Mouse (Mus musculus) lung, embryonic 15.5 days (tissue): ENCODE measurements around the gene Mpp1. TPM values are rescaled to one million over a fixed set of nuclear protein-coding genes. Genes with fewer than 3 reads are reported as not detected.
"Not testable (repeated sequence)": the region's sequence is repeated elsewhere in the genome, so short reads cannot be mapped to it uniquely, and the experiment has no call there.

Experiments
- ATAC-seq: fragments of 200-750 bp; cut with Nextera tagmentation; 2 replicates; pipeline ENCODE4 v1.8.0; 2017; ENCODE audit warnings: moderate number of reproducible peaks, borderline replicate concordance; ENCODE audit not compliant: low FRiP score, low TSS enrichment; ENCODE audit errors: extremely low read depth
- H3K27ac ChIP-seq: fragments of 300-500 bp; sonication (generic); 2 replicates; pipeline ENCODE4 v1.5.1; 2015; ENCODE audit warnings: moderate library complexity, mild to moderate bottlenecking, inconsistent platforms
- H3K27me3 ChIP-seq: fragments of 300-500 bp; sonication (generic); 2 replicates; pipeline ENCODE4 v1.6.1; 2015; ENCODE audit warnings: inconsistent platforms
- H3K36me3 ChIP-seq: fragments of 300-500 bp; sonication (generic); 2 replicates; pipeline ENCODE4 v1.6.1; 2015; ENCODE audit warnings: inconsistent platforms
- H3K4me1 ChIP-seq: fragments of 300-500 bp; sonication (generic); 2 replicates; pipeline ENCODE4 v1.6.1; 2015; ENCODE audit warnings: inconsistent platforms
- H3K4me2 ChIP-seq: fragments of 300-500 bp; sonication (generic); 2 replicates; pipeline ENCODE4 v1.6.1; 2015; ENCODE audit warnings: inconsistent platforms, mild to moderate bottlenecking, moderate library complexity
- H3K4me3 ChIP-seq: fragments of 300-500 bp; sonication (generic); 2 replicates; pipeline ENCODE4 v1.5.1; 2015; ENCODE audit warnings: mild to moderate bottlenecking, inconsistent platforms
- H3K9ac ChIP-seq: fragments of 300-500 bp; sonication (generic); 2 replicates; pipeline ENCODE4 v1.6.1; 2015; ENCODE audit warnings: inconsistent platforms
- H3K9me3 ChIP-seq: fragments of 300-500 bp; sonication (generic); 2 replicates; pipeline ENCODE4 v1.6.1; 2016; ENCODE audit warnings: inconsistent platforms
- WGBS: fragments of 180-500 bp; shearing (Covaris S2); methylation state at CpG from one replicate; pipeline ENCODE4 v1.1.7; 2015; 5-methylcytosine and 5-hydroxymethylcytosine counted together
- polyA plus RNA-seq: library from polyadenylated mRNA; unstranded; fragments of >200 nt; fragmentation: Nextera tagmentation; extraction: Ambion mirVana; gene quantifications from 2 replicates; pipeline ENCODE4 v1.2.1, GENCODE M21; 2015

The Mpp1 gene
- 82.5 and 86.0 TPM in 2 replicates for polyA plus RNA-seq

- no peaks in the 10 kb centered on the region for H3K9me3 ChIP-seq
- H3K36me3 ChIP-seq = 0 out of 2 replicates have a peak, but pooled peaks cover under 1% of the 10 kb centered on the region
- ATAC-seq = peak; percentile 99
- peak within 1 kb of the TSS; percentile 56 for H3K4me3 ChIP-seq
- peak within 1 kb of the TSS; percentile 78 for H3K27ac ChIP-seq
- H3K27me3 ChIP-seq = no peaks in the 10 kb centered on the region
- H3K9ac ChIP-seq = peak within 1 kb of the TSS; percentile 64
- H3K4me1 ChIP-seq = 0 out of 2 replicates have a peak, but pooled peaks cover 2% of the 10 kb centered on the region
- peak within 1 kb of the TSS; percentile 53 for H3K4me2 ChIP-seq
- 16% methylated on average over 36 of the region's 36 CpGs for WGBS
Observed at GRCm38 (mm10) chrX:75130467-75131160, at the start of gene Mpp1. TSS of gene Mpp1 (minus strand) at chrX:75131016.

GRCm38 (mm10) chrX:75163670-75164069, 32.9 kb upstream of the Mpp1 start, which contains the start of gene Smim9:
TSS of gene Smim9 (minus strand) at chrX:75163770.
- no peaks in the 10 kb centered on the region for H3K27me3 ChIP-seq
- 56% methylated on average over 1 of the region's 1 CpGs for WGBS
- no peak within 1 kb of the TSS for H3K4me2 ChIP-seq
- H3K4me3 ChIP-seq = no peak within 1 kb of the TSS
- no peaks in the 10 kb centered on the region for H3K4me1 ChIP-seq
- no peaks in the 10 kb centered on the region for H3K9me3 ChIP-seq
- no peak within 1 kb of the TSS for H3K9ac ChIP-seq
- H3K36me3 ChIP-seq = no peaks in the 10 kb centered on the region
- no peak for ATAC-seq
- H3K27ac ChIP-seq = no peak within 1 kb of the TSS

DNA sequence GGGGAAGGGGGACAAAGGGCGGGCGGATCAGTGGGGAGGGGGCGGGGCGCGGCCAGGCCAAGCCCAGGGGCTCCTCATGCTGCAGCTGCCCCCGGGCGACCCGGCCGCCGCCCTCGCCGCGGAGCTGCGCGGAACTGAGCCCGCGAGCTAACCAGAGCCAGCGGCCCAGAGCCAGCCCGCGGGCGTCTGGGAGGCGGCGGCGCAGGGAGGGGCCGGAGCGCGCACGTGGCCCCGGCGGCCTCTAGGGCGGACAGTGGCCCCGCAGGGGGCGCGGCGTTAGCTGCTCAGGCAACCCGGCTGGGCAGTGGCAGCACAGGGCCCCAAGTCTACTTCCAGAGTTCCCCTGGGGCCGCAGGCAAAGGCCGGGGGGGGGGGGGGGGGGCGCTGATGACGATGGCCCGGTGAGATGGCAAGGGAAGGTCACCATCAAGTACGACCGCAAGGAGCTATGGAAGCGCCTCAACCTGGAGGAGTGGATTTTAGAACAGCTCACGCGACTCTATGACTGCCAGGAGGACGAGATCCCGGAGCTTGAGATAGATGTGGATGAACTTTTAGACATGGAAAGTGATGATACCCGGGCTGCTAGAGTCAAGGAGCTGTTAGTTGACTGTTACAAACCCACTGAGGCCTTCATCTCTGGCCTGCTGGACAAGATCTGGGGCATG, 24.9 kb upstream of the Mpp1 start:
- peak overlapping the region; percentile 63 for H3K4me2 ChIP-seq
- no peaks in the 10 kb centered on the region for H3K9me3 ChIP-seq
- H3K4me1 ChIP-seq = no peaks in the 10 kb centered on the region
- peak overlapping the region; percentile 44 for H3K4me3 ChIP-seq
- H3K36me3 ChIP-seq = no peaks in the 10 kb centered on the region
- peak overlapping the region; percentile 37 for H3K9ac ChIP-seq
- H3K27ac ChIP-seq = no peak overlapping the region
- WGBS = 18% methylated on average over 26 of the region's 49 CpGs
- peak; percentile 90 for ATAC-seq
- H3K27me3 ChIP-seq = no peaks in the 10 kb centered on the region

- no peaks in the 10 kb centered on the region for H3K36me3 ChIP-seq
- H3K9me3 ChIP-seq = no peaks in the 10 kb centered on the region
- no peak overlapping the region for H3K4me3 ChIP-seq
- WGBS = 40% methylated on average over 1 of the region's 1 CpGs
- ATAC-seq = no peak
- no peaks in the 10 kb centered on the region for H3K4me1 ChIP-seq
- no peaks in the 10 kb centered on the region for H3K27me3 ChIP-seq
- H3K9ac ChIP-seq = no peak overlapping the region
- H3K27ac ChIP-seq = no peak overlapping the region
- H3K4me2 ChIP-seq = no peak overlapping the region
Observed at GRCm38 (mm10) chrX:75152249-75152648, 21.4 kb upstream of the Mpp1 start.

- no peaks in the 10 kb centered on the region for H3K4me1 ChIP-seq
- ATAC-seq = no peak
- no peaks in the 10 kb centered on the region for H3K36me3 ChIP-seq
- H3K27me3 ChIP-seq = no peaks in the 10 kb centered on the region
- H3K27ac ChIP-seq = no peak overlapping the region
- H3K9me3 ChIP-seq = no peaks in the 10 kb centered on the region
- no peak overlapping the region for H3K9ac ChIP-seq
- WGBS = 76% methylated on average over 2 of the region's 2 CpGs
- no peak overlapping the region for H3K4me2 ChIP-seq
- H3K4me3 ChIP-seq = no peak overlapping the region
Observed at GRCm38 (mm10) chrX:75150304-75150703, 19.5 kb upstream of the Mpp1 start.

DNA sequence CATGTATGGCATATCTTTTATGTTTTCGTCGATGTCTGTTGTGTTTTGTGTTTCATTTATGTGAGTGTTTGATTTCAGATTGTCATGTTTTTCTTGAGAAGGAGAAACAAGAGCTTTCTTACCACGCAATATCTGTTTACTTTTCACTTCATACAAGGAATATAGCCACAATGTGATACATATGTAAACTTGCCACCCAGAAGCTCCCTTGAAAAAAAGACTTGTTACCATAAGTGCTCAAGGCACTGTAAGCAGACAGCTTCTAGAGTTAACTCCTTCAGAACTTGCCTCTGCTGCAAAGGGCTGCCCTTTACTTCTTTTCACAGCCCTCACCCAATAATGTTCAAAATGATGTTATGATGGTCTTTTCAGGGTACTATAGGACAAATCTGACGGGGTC, 17.6 kb upstream of the Mpp1 start:
- Histone ChIP-seq H3K27me3 (no peaks in the 10 kb centered on the region), H3K27ac (no peak overlapping the region), H3K4me2 (no peak overlapping the region), H3K36me3 (no peaks in the 10 kb centered on the region), H3K4me1 (no peaks in the 10 kb centered on the region), H3K4me3 (no peak overlapping the region), H3K9me3 (no peaks in the 10 kb centered on the region), H3K9ac (no peak overlapping the region)
- no peak for ATAC-seq
- 38% methylated on average over 4 of the region's 4 CpGs for WGBS

- ATAC-seq = peak; percentile 77; the same call in 1 of the 2 replicates
- Histone ChIP-seq H3K4me2 (peak overlapping the region; percentile 56), H3K9ac (0 out of 2 replicates have a peak overlapping the region, but pooled peaks have one; percentile 19), H3K4me3 (peak overlapping the region; percentile 34)
- not testable (repeated sequence) for H3K9me3 ChIP-seq, H3K36me3 ChIP-seq, H3K4me1 ChIP-seq, H3K27me3 ChIP-seq, H3K27ac ChIP-seq
- WGBS = 40% methylated on average over 20 of the region's 42 CpGs
Observed at GRCm38 (mm10) chrX:75143124-75143555, 12.3 kb upstream of the Mpp1 start.

GRCm38 (mm10) chrX:75138182-75138581, 7.4 kb upstream of the Mpp1 start:
- WGBS = 87% methylated on average over 2 of the region's 2 CpGs
- no peaks in the 10 kb centered on the region for H3K9me3 ChIP-seq
- H3K4me3 ChIP-seq = no peak overlapping the region
- no peak overlapping the region for H3K27ac ChIP-seq
- H3K9ac ChIP-seq = no peak overlapping the region
- no peaks in the 10 kb centered on the region for H3K36me3 ChIP-seq
- H3K27me3 ChIP-seq = no peaks in the 10 kb centered on the region
- no peaks in the 10 kb centered on the region for H3K4me1 ChIP-seq
- no peak overlapping the region for H3K4me2 ChIP-seq
- no peak for ATAC-seq

DNA sequence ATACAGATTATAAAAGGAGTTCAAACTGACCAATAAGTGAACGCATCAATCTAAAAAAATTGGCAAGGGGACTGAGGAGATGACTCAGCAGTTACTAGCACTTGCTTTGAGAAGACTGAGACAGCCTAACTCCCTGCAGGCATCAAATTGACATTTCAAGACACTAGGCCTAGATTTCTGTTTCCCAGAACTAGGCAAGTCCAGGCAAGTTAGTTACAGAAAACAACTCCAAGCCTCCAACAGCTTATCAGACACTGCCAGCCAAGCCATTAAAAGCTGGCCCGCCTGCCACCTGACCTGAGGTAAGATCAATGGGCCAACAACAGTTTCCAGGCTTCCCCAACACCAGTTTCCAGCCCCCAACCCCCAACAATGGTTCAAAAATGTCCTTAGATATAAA, 6.9 kb upstream of the Mpp1 start:
- H3K4me2 ChIP-seq = no peak overlapping the region
- no peak overlapping the region for H3K9ac ChIP-seq
- H3K27ac ChIP-seq = no peak overlapping the region
- H3K4me1 ChIP-seq = no peaks in the 10 kb centered on the region
- H3K36me3 ChIP-seq = no peaks in the 10 kb centered on the region
- no peaks in the 10 kb centered on the region for H3K27me3 ChIP-seq
- H3K4me3 ChIP-seq = no peak overlapping the region
- H3K9me3 ChIP-seq = no peaks in the 10 kb centered on the region
- WGBS = 75% methylated on average over 2 of the region's 2 CpGs
- no peak for ATAC-seq

DNA sequence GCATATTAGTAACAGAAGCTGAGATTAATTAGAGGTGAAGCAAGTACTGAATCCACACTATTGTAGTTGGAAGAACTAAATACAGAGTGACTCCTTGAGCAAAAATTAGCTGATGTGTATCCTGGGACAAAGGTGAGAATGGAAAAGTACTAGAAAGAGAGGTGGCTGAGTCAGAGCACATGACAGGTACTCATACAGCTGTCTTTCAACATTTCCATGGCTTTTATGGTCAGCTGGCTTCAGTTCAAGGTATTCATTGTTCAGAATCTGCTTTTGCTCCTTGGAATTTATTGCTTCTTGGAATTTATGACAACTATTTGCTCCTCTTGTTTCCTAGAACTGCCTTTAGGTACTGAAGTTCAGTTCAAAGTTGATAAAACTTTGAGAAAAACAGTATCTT, 6.1 kb upstream of the Mpp1 start:
- no peaks in the 10 kb centered on the region for H3K27me3 ChIP-seq

DNA sequence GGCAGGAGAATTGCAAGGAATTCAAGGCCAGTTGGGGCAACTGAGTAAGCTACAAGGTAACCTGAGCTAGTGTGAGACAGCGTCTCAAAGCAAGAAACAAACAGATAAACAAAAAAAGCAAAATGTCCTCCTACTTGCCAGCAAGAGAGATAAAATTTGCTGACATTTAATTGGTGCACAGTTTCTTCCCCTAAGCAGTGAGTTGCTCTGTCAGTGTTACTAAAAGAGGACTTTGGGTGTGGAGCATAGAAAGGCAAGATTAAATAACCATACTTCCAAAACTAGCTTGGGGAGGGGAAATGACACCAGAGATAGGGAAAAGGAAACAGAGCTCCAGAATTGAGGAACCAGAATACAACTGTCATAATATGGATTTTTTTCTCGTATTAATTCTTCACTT, 1.3 kb downstream of the Mpp1 start:
- 0 out of 2 replicates have a peak overlapping the region, but pooled peaks have one; percentile 13 for H3K4me3 ChIP-seq

More for the DNA sequence above, 6.1 kb upstream of the Mpp1 start:
- H3K36me3 ChIP-seq = no peaks in the 10 kb centered on the region
- no peak for ATAC-seq
- H3K9ac ChIP-seq = no peak overlapping the region
- H3K9me3 ChIP-seq = no peaks in the 10 kb centered on the region
- H3K27ac ChIP-seq = no peak overlapping the region
- no peaks in the 10 kb centered on the region for H3K4me1 ChIP-seq
- H3K4me2 ChIP-seq = no peak overlapping the region
- no peak overlapping the region for H3K4me3 ChIP-seq

More for the DNA sequence above, 1.3 kb downstream of the Mpp1 start:
- peaks cover 6% of the 10 kb centered on the region; the same call in 1 of the 2 replicates for H3K36me3 ChIP-seq
- no peak for ATAC-seq
- 41% methylated on average over 2 of the region's 2 CpGs for WGBS
- H3K4me1 ChIP-seq = 0 out of 2 replicates have a peak, but pooled peaks cover 2% of the 10 kb centered on the region
- H3K4me2 ChIP-seq = peak overlapping the region; percentile 53
- H3K9me3 ChIP-seq = no peaks in the 10 kb centered on the region
- no peaks in the 10 kb centered on the region for H3K27me3 ChIP-seq
- no peak overlapping the region for H3K27ac ChIP-seq
- H3K9ac ChIP-seq = no peak overlapping the region
